Mouse (Mus musculus): ENCODE measurements around the gene Mpi. TPM values are rescaled to one million over a fixed set of nuclear protein-coding genes. Genes with fewer than 3 reads are reported as not detected.

The Mpi gene
- total and polyA plus RNA-seq, 2 experiments, result 8.9 to 14.5 TPM

GRCm38 (mm10) chr9:57597929-57598382, 45.4 kb upstream of the Mpi start:
- no peak overlapping the region for H3K9ac ChIP-seq (ENCODE audit: low read depth, low read length)
- 0 out of 2 replicates have a peak, but pooled peaks cover 2% of the 10 kb centered on the region for H3K36me3 ChIP-seq (ENCODE audit: control insufficient read depth, insufficient read depth, low read length)
- H3K79me2 ChIP-seq (ENCODE audit: control insufficient read depth, insufficient read depth, low read length), result no peaks in the 10 kb centered on the region
- peaks cover 4% of the 10 kb centered on the region; the same call in 1 of the 2 replicates for H3K4me1 ChIP-seq (ENCODE audit: control insufficient read depth, insufficient read depth, low read length)
- WGBS, result 41% methylated on average over 4 of the region's 4 CpGs
- no peak overlapping the region for H3K4me3 ChIP-seq (ENCODE audit: insufficient read depth, low read depth, low read length)
- no peak for TF ChIP-seq CTCF (IDR thresholded peaks at IDR 0.05; ENCODE audit: low read depth, low read length)
- TF ChIP-seq POLR2A (IDR thresholded peaks at IDR 0.05; ENCODE audit: extremely low read depth, insufficient read depth, low read length), result no peak
- no peak for DNase-seq (ENCODE audit: extremely low read depth, low read depth, low spot score)
- H3K27ac ChIP-seq (replicated peaks; ENCODE audit: insufficient read depth, low read depth, low read length), result 0 out of 2 replicates have a peak overlapping the region, but pooled peaks have one; percentile 22
- H3K27me3 ChIP-seq (ENCODE audit: control insufficient read depth, insufficient read depth, low read length), result no peaks in the 10 kb centered on the region

GRCm38 (mm10) chr9:57597265-57597664, 44.7 kb upstream of the Mpi start:
- TF ChIP-seq POLR2A (IDR thresholded peaks at IDR 0.05; ENCODE audit: extremely low read depth, insufficient read depth, low read length) (no peak), CTCF (IDR thresholded peaks at IDR 0.05; ENCODE audit: low read depth, low read length) (no peak)
- Histone ChIP-seq H3K4me1 (ENCODE audit: control insufficient read depth, insufficient read depth, low read length) (peaks cover 4% of the 10 kb centered on the region; the same call in 1 of the 2 replicates), H3K9ac (ENCODE audit: low read depth, low read length) (no peak overlapping the region), H3K27ac (replicated peaks; ENCODE audit: insufficient read depth, low read depth, low read length) (no peak overlapping the region), H3K36me3 (ENCODE audit: control insufficient read depth, insufficient read depth, low read length) (0 out of 2 replicates have a peak, but pooled peaks cover 2% of the 10 kb centered on the region), H3K4me3 (ENCODE audit: insufficient read depth, low read depth, low read length) (no peak overlapping the region), H3K79me2 (ENCODE audit: control insufficient read depth, insufficient read depth, low read length) (no peaks in the 10 kb centered on the region), H3K27me3 (ENCODE audit: control insufficient read depth, insufficient read depth, low read length) (no peaks in the 10 kb centered on the region)
- 91% methylated on average over 8 of the region's 8 CpGs for WGBS
- DNase-seq (ENCODE audit: extremely low read depth, low read depth, low spot score), result no peak

- WGBS, result 63% methylated on average over 9 of the region's 9 CpGs
- no peaks in the 10 kb centered on the region for H3K79me2 ChIP-seq (ENCODE audit: control insufficient read depth, insufficient read depth, low read length)
- H3K27me3 ChIP-seq (ENCODE audit: control insufficient read depth, insufficient read depth, low read length), result no peaks in the 10 kb centered on the region
- no peak overlapping the region for H3K4me3 ChIP-seq (ENCODE audit: insufficient read depth, low read depth, low read length)
- H3K4me1 ChIP-seq (ENCODE audit: control insufficient read depth, insufficient read depth, low read length), result peaks cover 4% of the 10 kb centered on the region; the same call in 1 of the 2 replicates
- H3K9ac ChIP-seq (ENCODE audit: low read depth, low read length), result no peak overlapping the region
- TF ChIP-seq POLR2A (IDR thresholded peaks at IDR 0.05; ENCODE audit: extremely low read depth, insufficient read depth, low read length) (no peak), CTCF (IDR thresholded peaks at IDR 0.05; ENCODE audit: low read depth, low read length) (no peak)
- no peak overlapping the region for H3K27ac ChIP-seq (replicated peaks; ENCODE audit: insufficient read depth, low read depth, low read length)
- 0 out of 2 replicates have a peak, but pooled peaks cover 2% of the 10 kb centered on the region for H3K36me3 ChIP-seq (ENCODE audit: control insufficient read depth, insufficient read depth, low read length)
- no peak for DNase-seq (ENCODE audit: extremely low read depth, low read depth, low spot score)
These were observed 41.6 kb upstream of the Mpi start for GRCm38 (mm10) chr9:57594174-57594509.

- no peak for TF ChIP-seq POLR2A (IDR thresholded peaks at IDR 0.05; ENCODE audit: extremely low read depth, insufficient read depth, low read length)
- TF ChIP-seq CTCF (IDR thresholded peaks at IDR 0.05; ENCODE audit: low read depth, low read length), result no peak
- H3K36me3 ChIP-seq (ENCODE audit: control insufficient read depth, insufficient read depth, low read length), result 0 out of 2 replicates have a peak, but pooled peaks cover 2% of the 10 kb centered on the region
- no peak overlapping the region for H3K4me3 ChIP-seq (ENCODE audit: insufficient read depth, low read depth, low read length)
- peak; percentile 54 for DNase-seq (ENCODE audit: extremely low read depth, low read depth, low spot score)
- no peak overlapping the region for H3K9ac ChIP-seq (ENCODE audit: low read depth, low read length)
- peaks cover 8% of the 10 kb centered on the region for H3K4me1 ChIP-seq (ENCODE audit: control insufficient read depth, insufficient read depth, low read length)
- H3K79me2 ChIP-seq (ENCODE audit: control insufficient read depth, insufficient read depth, low read length), result no peaks in the 10 kb centered on the region
- WGBS, result 50% methylated on average over 12 of the region's 12 CpGs
- no peaks in the 10 kb centered on the region for H3K27me3 ChIP-seq (ENCODE audit: control insufficient read depth, insufficient read depth, low read length)
- no peak overlapping the region for H3K27ac ChIP-seq (replicated peaks; ENCODE audit: insufficient read depth, low read depth, low read length)
These were observed 41.1 kb upstream of the Mpi start for GRCm38 (mm10) chr9:57593454-57594173.

GRCm38 (mm10) chr9:57590726-57591125, 38.2 kb upstream of the Mpi start:
- 0 out of 2 replicates have a peak, but pooled peaks cover 2% of the 10 kb centered on the region for H3K36me3 ChIP-seq (ENCODE audit: control insufficient read depth, insufficient read depth, low read length)

More at GRCm38 (mm10) chr9:57590726-57591125, 38.2 kb upstream of the Mpi start:
- Histone ChIP-seq H3K27ac (replicated peaks; ENCODE audit: insufficient read depth, low read depth, low read length) (no peak overlapping the region), H3K79me2 (ENCODE audit: control insufficient read depth, insufficient read depth, low read length) (no peaks in the 10 kb centered on the region), H3K4me3 (ENCODE audit: insufficient read depth, low read depth, low read length) (no peak overlapping the region), H3K27me3 (ENCODE audit: control insufficient read depth, insufficient read depth, low read length) (no peaks in the 10 kb centered on the region), H3K4me1 (ENCODE audit: control insufficient read depth, insufficient read depth, low read length) (peaks cover 8% of the 10 kb centered on the region), H3K9ac (ENCODE audit: low read depth, low read length) (no peak overlapping the region)
- TF ChIP-seq POLR2A (IDR thresholded peaks at IDR 0.05; ENCODE audit: extremely low read depth, insufficient read depth, low read length) (no peak), CTCF (IDR thresholded peaks at IDR 0.05; ENCODE audit: low read depth, low read length) (no peak)
- WGBS, result 75% methylated on average over 5 of the region's 5 CpGs
- no peak for DNase-seq (ENCODE audit: extremely low read depth, low read depth, low spot score)

Data from liver, adult 2 months (tissue).